Mouse (Mus musculus) c-Kit-negative CD71-positive TER-119-positive erythroid progenitor cells, embryonic 14.5 days (primary cell): ENCODE data around the gene Tnnt1.

Experiments
- DNase-seq: peaks from one replicate; pipeline ENCODE4 v3.0.0-alpha.2; 2013; ENCODE audit warnings: low read depth, low spot score

The Tnnt1 gene

GRCm38 (mm10) chr7:4521231-4522003 is 5.2 kb upstream of the Tnnt1 start:
- no peak for DNase-seq

GRCm38 (mm10) chr7:4518487-4518886 is 2.3 kb upstream of the Tnnt1 start:
- DNase-seq = no peak

GRCm38 (mm10) chr7:4515853-4516252 is 329 bp downstream of the Tnnt1 start:
- DNase-seq = no peak

- no peak for DNase-seq
Measured at GRCm38 (mm10) chr7:4513829-4514712, 2.1 kb downstream of the Tnnt1 start.

- peak; percentile 42 for DNase-seq
Measured at GRCm38 (mm10) chr7:4513236-4513635, 2.9 kb downstream of the Tnnt1 start.

GRCm38 (mm10) chr7:4511489-4512224 is 4.5 kb downstream of the Tnnt1 start:
- no peak for DNase-seq

GRCm38 (mm10) chr7:4509863-4510608 is 6.1 kb downstream of the Tnnt1 start:
- peak; percentile 54 for DNase-seq

- DNase-seq = no peak
Measured at GRCm38 (mm10) chr7:4508739-4509116, 7.5 kb downstream of the Tnnt1 start.

GRCm38 (mm10) chr7:4508062-4508738 is 8.0 kb downstream of the Tnnt1 start:
- DNase-seq = no peak

GRCm38 (mm10) chr7:4507220-4507619 is 9.0 kb downstream of the Tnnt1 start:
- no peak for DNase-seq

- DNase-seq = no peak
Measured at GRCm38 (mm10) chr7:4504646-4505435, 11.3 kb downstream of the Tnnt1 start.

- no peak for DNase-seq
Measured at GRCm38 (mm10) chr7:4503858-4504257, 12.3 kb downstream of the Tnnt1 start.

- no peak for DNase-seq
Measured at GRCm38 (mm10) chr7:4503100-4503499, 13.1 kb downstream of the Tnnt1 start.

- peak; percentile 61 for DNase-seq
Measured at GRCm38 (mm10) chr7:4502421-4503090, 13.6 kb downstream of the Tnnt1 start.

- peak; percentile 84 for DNase-seq
Measured at GRCm38 (mm10) chr7:4501558-4502397, 14.4 kb downstream of the Tnnt1 start, which contains the start of gene Ppp1r12c. TSS of gene Ppp1r12c (minus strand) at chr7:4501680.

- DNase-seq = peak; percentile 31
Measured at GRCm38 (mm10) chr7:4500892-4501471, 15.2 kb downstream of the Tnnt1 start.

GRCm38 (mm10) chr7:4499034-4499433 is 17.1 kb downstream of the Tnnt1 start:
- DNase-seq = no peak

GRCm38 (mm10) chr7:4498251-4498650 is 17.9 kb downstream of the Tnnt1 start:
- no peak for DNase-seq
